Mouse (Mus musculus) left cerebral cortex, adult 18-20 months (tissue): ENCODE results near the gene Slc13a1. TPM values are rescaled to one million over a fixed set of nuclear protein-coding genes. Genes with fewer than 3 reads are reported as not detected.

Experiments used
- DNase-seq, 2 experiments: peaks; one replicate each; pipeline ENCODE4 v3.0.0; 2021 to 2022; ENCODE audit warnings: low spot score in 2 of 2, mixed read lengths in 1 of 2
- microRNA-seq, 2 experiments: library from miRNA; unstranded; fragments of <30 nt; microRNA quantifications; one replicate each; pipeline ENCODE4 v1.2.0; 2021
- total RNA-seq, 2 experiments: library from RNA; stranded (reverse); gene quantifications; 2 replicates each; pipeline ENCODE4 v1.2.3; 2021

Slc13a1 gene
- total RNA-seq, 2 experiments from 2014 or later = 0.19 to 0.21 TPM

GRCm38 (mm10) chr6:24097400-24097799, 70.5 kb downstream of the Slc13a1 start:
- no peak for DNase-seq

DNA sequence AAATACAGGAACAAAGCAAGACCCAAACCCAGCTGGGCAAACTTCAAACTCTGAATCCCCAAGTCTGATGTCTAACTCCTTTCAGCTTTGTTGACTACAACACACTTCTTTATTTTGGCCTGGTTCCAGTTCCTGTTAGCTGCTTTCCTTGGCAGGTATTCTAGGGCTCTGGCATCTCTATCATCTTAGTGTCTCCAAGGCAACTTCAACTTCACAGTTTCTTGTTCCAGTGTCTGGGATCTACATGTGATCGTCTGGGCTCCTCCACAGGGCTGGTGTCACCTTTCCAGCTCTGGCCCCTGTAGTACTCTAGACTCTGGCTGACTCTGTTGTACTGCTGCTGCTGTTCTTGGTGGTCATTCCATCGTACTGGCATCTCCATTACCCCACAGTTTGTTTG, 91.8 kb downstream of the Slc13a1 start:
- DNase-seq = no peak

DNA sequence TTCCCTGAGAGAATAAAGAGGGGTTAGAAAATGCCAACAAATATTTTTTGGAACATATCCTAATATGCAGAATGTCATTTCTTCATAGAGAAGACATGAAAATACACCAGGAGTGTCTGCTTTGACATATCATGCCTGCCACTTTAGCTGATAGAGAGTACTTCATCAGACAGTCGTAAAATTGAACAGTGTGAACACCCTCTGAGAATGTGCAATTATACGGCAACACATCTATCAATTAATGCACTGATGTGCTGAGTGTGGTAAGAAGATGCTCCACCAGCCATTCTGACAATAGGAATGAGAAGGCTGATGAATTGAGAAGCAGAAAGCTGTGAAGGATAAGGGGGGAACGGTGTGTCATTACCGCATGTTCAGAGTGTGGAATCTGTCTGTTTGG, 95.1 kb downstream of the Slc13a1 start:
- DNase-seq = no peak

DNA sequence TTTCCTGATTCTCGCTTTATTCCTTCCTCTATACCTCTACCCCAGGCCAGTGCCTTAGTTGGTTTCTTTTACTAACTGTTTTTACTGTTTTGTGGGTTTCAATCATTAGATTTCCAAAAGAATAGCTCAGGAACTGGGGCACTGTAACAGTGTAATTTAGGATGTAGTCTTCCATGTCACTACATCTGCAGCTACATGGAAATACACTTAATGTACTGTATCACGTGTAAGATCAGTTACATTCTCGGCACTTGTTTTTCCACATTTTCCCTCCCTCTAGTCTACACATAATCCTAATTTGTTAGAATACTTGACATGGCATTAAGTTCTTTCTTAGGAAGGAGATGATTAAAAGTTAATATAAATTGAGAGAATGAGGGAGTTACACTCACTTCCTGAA, 108.1 kb downstream of the Slc13a1 start:
- no peak for DNase-seq

DNA sequence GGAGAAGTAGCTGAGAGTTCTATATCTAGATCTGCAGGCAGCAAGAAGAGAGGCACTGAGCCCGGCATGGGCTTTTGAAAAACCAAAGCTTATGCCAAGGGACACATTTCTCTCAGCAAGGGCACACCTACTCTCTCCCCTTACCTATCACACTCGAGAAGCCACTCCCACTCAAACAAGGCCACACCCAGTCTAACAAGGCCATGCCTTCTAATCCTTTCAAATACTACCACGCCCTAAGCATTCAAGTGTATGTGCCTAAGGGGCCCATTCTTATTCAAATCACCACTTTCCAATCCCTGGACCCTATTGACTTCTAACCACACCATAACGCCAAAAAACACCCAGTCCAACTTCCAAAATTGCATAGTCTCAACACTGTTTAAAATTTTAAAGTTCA, 112.8 kb downstream of the Slc13a1 start:
- no peak for DNase-seq

DNA sequence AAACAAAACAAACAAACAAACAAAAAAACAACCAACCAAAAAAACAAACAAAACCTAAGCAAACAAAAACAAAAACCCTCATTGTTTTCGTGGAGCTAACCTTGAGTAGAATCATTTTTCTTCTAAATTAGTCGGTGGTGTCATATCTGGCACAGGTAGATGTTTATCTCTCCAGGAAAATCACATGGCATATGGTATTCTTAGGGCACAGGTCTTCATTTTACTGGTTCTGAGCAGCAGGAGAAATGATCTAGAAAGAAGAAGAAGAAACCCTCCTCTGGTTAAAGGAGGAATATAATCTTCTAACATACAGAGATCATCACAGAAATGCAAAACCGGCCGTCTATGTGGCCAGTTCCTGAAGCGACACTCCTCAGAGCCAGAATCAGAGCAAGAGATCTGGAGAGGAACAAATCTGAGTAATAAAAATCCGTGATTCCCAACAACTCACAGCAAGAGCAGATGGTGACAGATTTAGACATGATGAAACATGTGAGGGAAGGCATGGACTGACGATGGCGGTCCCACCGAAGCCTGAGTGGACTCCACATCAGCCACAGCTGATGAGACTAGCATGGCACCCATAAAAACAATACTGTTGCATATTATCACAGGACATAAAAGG, 113.7 kb downstream of the Slc13a1 start:
- DNase-seq = no peak

DNA sequence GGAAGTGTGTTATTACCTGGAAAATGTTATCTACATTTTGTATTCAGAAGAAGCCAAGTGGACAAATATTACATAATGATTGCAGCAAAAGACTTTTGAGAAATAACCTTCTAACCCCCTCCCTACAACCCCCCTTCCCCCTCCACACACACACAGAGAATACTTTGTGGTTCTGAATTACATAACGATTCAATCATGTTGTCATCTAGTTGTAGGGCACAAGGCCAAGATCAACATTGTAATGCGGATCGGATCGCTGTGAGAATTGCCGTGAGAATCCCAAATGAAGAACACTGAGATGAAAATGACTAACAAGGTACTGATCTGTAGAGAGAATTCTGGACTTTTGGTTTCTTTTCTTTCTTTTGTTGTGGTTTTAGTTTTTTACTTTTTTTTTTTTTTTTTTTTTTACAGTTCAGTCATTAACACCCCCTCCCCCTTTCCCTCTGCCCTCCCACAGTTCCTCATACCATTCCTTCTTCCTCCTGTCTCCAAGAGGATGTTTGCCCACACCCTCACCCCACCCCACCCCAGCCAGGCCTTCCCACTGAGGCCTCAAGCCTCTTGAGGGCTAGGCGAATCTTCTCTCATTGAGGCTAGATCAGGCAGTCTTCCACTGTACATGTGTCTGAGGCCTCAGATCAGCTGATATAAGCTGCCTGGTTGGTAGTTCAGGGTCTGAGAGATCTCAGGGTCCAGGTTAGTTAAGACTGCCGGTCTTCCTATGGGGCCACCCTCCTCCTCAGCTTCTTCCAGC, 120.7 kb downstream of the Slc13a1 start:
- DNase-seq = no peak

- no peak for DNase-seq
These were observed 124.4 kb downstream of the Slc13a1 start for GRCm38 (mm10) chr6:24043496-24043895.

Small RNAs within 50 kb of the gene (microRNA-seq; reads per million reads assigned to microRNA genes)
- 0 reads per million in 2 experiments for gene Gm26386

Other genes starting within 250 kb of the Slc13a1 start
- not detected for gene Tas2r118, start 198.0 kb downstream of the Slc13a1 start, total RNA-seq